Mouse (Mus musculus): ENCODE results near the gene Pten.
"Not testable (repeated sequence)": the region's sequence is repeated elsewhere in the genome, so short reads cannot be mapped to it uniquely, and the experiment has no call there.

Gene Pten

GRCm38 (mm10) chr19:32753386-32753785, 3.9 kb upstream of the Pten start:
- in situ Hi-C loops (cut with MboI, MseI) = loop anchor here (5.0 to 10.0 kb wide), 2 partner anchors 351 to 474 kb away; no protein-coding TSS in a partner anchor

GRCm38 (mm10) chr19:32754188-32755000, 2.9 kb upstream of the Pten start:
- in situ Hi-C loops (cut with MboI, MseI) = loop anchor here (5.0 to 10.0 kb wide), 2 partner anchors 350 to 473 kb away; no protein-coding TSS in a partner anchor

- in situ Hi-C loops (cut with MboI, MseI) = loop anchor here (5.0 to 10.0 kb wide), 5 partner anchors 43 to 472 kb away; no protein-coding TSS in a partner anchor
These were observed 2.0 kb upstream of the Pten start for GRCm38 (mm10) chr19:32755104-32755791.

GRCm38 (mm10) chr19:32755792-32756635, 1.3 kb upstream of the Pten start:
- in situ Hi-C loops (cut with MboI, MseI) = loop anchor here (5.0 to 10.0 kb wide), 5 partner anchors 44 to 471 kb away; no protein-coding TSS in a partner anchor

GRCm38 (mm10) chr19:32756636-32756899, 729 bp upstream of the Pten start:
- in situ Hi-C loops (cut with MboI, MseI) = loop anchor here (5.0 to 10.0 kb wide), 5 partner anchors 44 to 471 kb away; no protein-coding TSS in a partner anchor

GRCm38 (mm10) chr19:32757831-32758792, 815 bp downstream of the Pten start:
- in situ Hi-C loops (cut with MboI, MseI) = loop anchor here (5.0 to 10.0 kb wide), 5 partner anchors 46 to 469 kb away; no protein-coding TSS in a partner anchor

GRCm38 (mm10) chr19:32758793-32759161, 1.5 kb downstream of the Pten start:
- in situ Hi-C loops (cut with MboI, MseI) = loop anchor here (5.0 to 10.0 kb wide), 5 partner anchors 46 to 469 kb away; no protein-coding TSS in a partner anchor

GRCm38 (mm10) chr19:32759357-32760024, 2.2 kb downstream of the Pten start:
- in situ Hi-C loops (cut with MboI, MseI) = loop anchor here (5.0 to 10.0 kb wide), 5 partner anchors 47 to 468 kb away; no protein-coding TSS in a partner anchor

GRCm38 (mm10) chr19:32760499-32760898, 3.2 kb downstream of the Pten start:
- in situ Hi-C loops (cut with MboI, MseI) = no loop called here

GRCm38 (mm10) chr19:32761162-32761561, 3.9 kb downstream of the Pten start:
- in situ Hi-C loops (cut with MboI, MseI) = no loop called here

- in situ Hi-C loops (cut with MboI, MseI) = no loop called here
These were observed 5.2 kb downstream of the Pten start for GRCm38 (mm10) chr19:32762493-32762892.

- in situ Hi-C loops (cut with MboI, MseI) = no loop called here
These were observed 21.1 kb downstream of the Pten start for GRCm38 (mm10) chr19:32778411-32778810.

GRCm38 (mm10) chr19:32779131-32779530, 21.8 kb downstream of the Pten start:
- in situ Hi-C loops (cut with MboI, MseI) = no loop called here

GRCm38 (mm10) chr19:32781305-32782071, 24.2 kb downstream of the Pten start:
- in situ Hi-C loops (cut with MboI, MseI) = no loop called here

- in situ Hi-C loops (cut with MboI, MseI) = not testable (repeated sequence)
These were observed 30.1 kb downstream of the Pten start for GRCm38 (mm10) chr19:32787388-32787787.

- in situ Hi-C loops (cut with MboI, MseI) = not testable (repeated sequence)
These were observed 30.7 kb downstream of the Pten start for GRCm38 (mm10) chr19:32788016-32788415.

- in situ Hi-C loops (cut with MboI, MseI) = no loop called here
These were observed 32.2 kb downstream of the Pten start for GRCm38 (mm10) chr19:32789535-32789934.

GRCm38 (mm10) chr19:32792610-32793009, 35.3 kb downstream of the Pten start:
- in situ Hi-C loops (cut with MboI, MseI) = no loop called here

- in situ Hi-C loops (cut with MboI, MseI) = no loop called here
These were observed 36.6 kb downstream of the Pten start for GRCm38 (mm10) chr19:32793901-32794300.

Data from T-helper 17 cell (primary cell).